Mouse (Mus musculus) liver, adult 2 months (tissue): ENCODE data around the gene Zfp202.

Source experiments
- CTCF ChIP-seq: fragments of 200-500 bp; IDR thresholded peaks from 2 replicates; pipeline ENCODE4 v1.5.1; 2011; ENCODE audit warnings: low read depth, low read length, control low read depth
- POLR2A ChIP-seq: fragments of 200-500 bp; IDR thresholded peaks from 2 replicates; pipeline ENCODE4 v1.6.1; 2011; ENCODE audit warnings: low read length, control low read depth; ENCODE audit not compliant: insufficient read depth; ENCODE audit errors: extremely low read depth

DNA sequence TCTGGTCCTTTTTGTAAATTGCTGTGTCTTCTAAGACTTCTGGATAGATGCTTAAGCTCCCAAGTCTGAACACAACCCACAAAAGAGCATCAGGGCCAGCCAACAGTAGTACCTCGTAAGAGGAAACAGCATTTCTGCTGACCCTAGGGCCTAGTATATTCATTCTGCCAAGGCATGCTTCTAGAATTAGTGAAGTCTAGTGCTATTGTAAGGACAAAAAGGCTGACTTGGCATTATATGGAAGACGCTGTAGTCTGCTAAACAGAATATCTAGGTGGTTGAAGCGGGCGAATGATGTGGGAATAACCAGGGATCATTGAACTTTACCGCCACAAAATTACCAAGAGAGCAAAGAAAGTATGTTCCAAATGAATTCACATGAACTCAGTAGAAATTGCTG lies 21.9 kb downstream of the Zfp202 start:
- no peak for TF ChIP-seq POLR2A
- TF ChIP-seq CTCF: no peak
